ENCODE assay signal across 12 mouse cellular contexts in genomic region chr14:49127162-49127779, GRCm38 (mm10). TPM values are rescaled to one million over a fixed set of nuclear protein-coding genes. Genes with fewer than 3 reads are reported as not detected.
A peak's percentile ranks its signal among the peaks of the same experiment; 100 is the strongest.
DNase-seq lines count a peak whose midpoint lies in the region; ATAC-seq lines count a peak whose summit lies in the region.
"Had no signal": no experiment of that assay in that cellular context is flagged by ENCODE, and none has a peak within 500 bp of the region (broad histone marks: within the 10 kb centered on the region; RNA-seq: fewer than 3 reads in every experiment).

No protein-coding gene starts in this region.

- H3K9me3 ChIP-seq in hindbrain, embryonic 15.5 days, result no peaks in the 10 kb centered on the region
- no peaks in the 10 kb centered on the region for H3K9me3 ChIP-seq in neural tube, embryonic 12.5 days
- H3K9me3 ChIP-seq: embryonic facial prominence, embryonic 10.5 days; heart, embryonic 13.5 days had no signal

- H3K36me3 ChIP-seq in hindbrain, embryonic 15.5 days, result no peaks in the 10 kb centered on the region
- H3K36me3 ChIP-seq in neural tube, embryonic 12.5 days, result no peaks in the 10 kb centered on the region
- H3K36me3 ChIP-seq: embryonic facial prominence, embryonic 10.5 days; heart, embryonic 13.5 days had no signal

- peak overlapping the region; percentile 52 for H3K4me2 ChIP-seq in hindbrain, embryonic 15.5 days
- peak overlapping the region; percentile 40 for H3K4me2 ChIP-seq in neural tube, embryonic 12.5 days (replicated peaks)
- H3K4me2 ChIP-seq: heart, embryonic 13.5 days had no signal

- 0 out of 2 replicates have a peak overlapping the region, but pooled peaks have one; percentile 1 for H3K9ac ChIP-seq in hindbrain, embryonic 15.5 days
- H3K9ac ChIP-seq in neural tube, embryonic 12.5 days, result no peak overlapping the region
- H3K9ac ChIP-seq: heart, embryonic 13.5 days had no signal

- peak overlapping the region; percentile 9 for H3K4me3 ChIP-seq in hindbrain, embryonic 15.5 days
- no peak overlapping the region for H3K4me3 ChIP-seq in neural tube, embryonic 12.5 days
- H3K4me3 ChIP-seq: embryonic facial prominence, embryonic 10.5 days; heart, embryonic 13.5 days had no signal

- peak; percentile 66 for ATAC-seq in hindbrain, embryonic 15.5 days (ENCODE audit: low FRiP score, low read depth)
- no peak; the same call in 1 of the 2 replicates for ATAC-seq in neural tube, embryonic 12.5 days (ENCODE audit: low FRiP score, low read depth)
- ATAC-seq: CD4-positive, CD25-positive, alpha-beta regulatory T cell, adult 4 months had no signal

- WGBS in hindbrain, embryonic 15.5 days, result 35% methylated on average over 23 of the region's 23 CpGs
- 54% methylated on average over 23 of the region's 23 CpGs for WGBS in neural tube, embryonic 12.5 days

- peak; percentile 4 to 6 for DNase-seq in left cerebral cortex, postnatal 25 days (ENCODE audit: low spot score in 2 of 2)
- no peak for DNase-seq in left cerebral cortex, adult 8-10 months (ENCODE audit: low spot score in 2 of 2)
- peak; percentile 34 for DNase-seq in embryo, embryonic 11 days
- DNase-seq in MN1 (ENCODE audit: low spot score), result no peak
- DNase-seq in spleen, postnatal 10 days (ENCODE audit: low spot score in 2 of 2), result no peak
- DNase-seq in lung, postnatal 10 days, result no peak
- DNase-seq: kidney, adult 2 months had no signal

- H3K27ac ChIP-seq in hindbrain, embryonic 15.5 days (replicated peaks), result 0 out of 2 replicates have a peak overlapping the region, but pooled peaks have one; percentile 2
- H3K27ac ChIP-seq in neural tube, embryonic 12.5 days, result no peak overlapping the region
- H3K27ac ChIP-seq: embryonic facial prominence, embryonic 10.5 days; heart, embryonic 13.5 days had no signal

- intact Hi-C loops in left cerebral cortex, postnatal 25 days (cut with DNase I), result no loop called here

- peaks cover 9% of the 10 kb centered on the region for H3K4me1 ChIP-seq in hindbrain, embryonic 15.5 days (replicated peaks)
- H3K4me1 ChIP-seq in neural tube, embryonic 12.5 days, result no peaks in the 10 kb centered on the region; the same call in 1 of the 2 replicates
- H3K4me1 ChIP-seq: heart, embryonic 13.5 days had no signal

- no peaks in the 10 kb centered on the region for H3K27me3 ChIP-seq in hindbrain, embryonic 15.5 days
- H3K27me3 ChIP-seq in neural tube, embryonic 12.5 days (replicated peaks), result no peaks in the 10 kb centered on the region
- H3K27me3 ChIP-seq: heart, embryonic 13.5 days had no signal

RNA-seq across cellular contexts. Expression of gene Naa30, which starts 44.8 kb away (rescaled TPM):
- 10 to 100 TPM; 34.2 TPM for total RNA-seq in left cerebral cortex, postnatal 25 days (2021)
- total RNA-seq in left cerebral cortex, adult 8-10 months (2022), result 10 to 100 TPM; 31.6 to 33.8 (median 33.5) TPM
- polyA plus RNA-seq in hindbrain, embryonic 15.5 days (2015; fragmentation: Nextera tagmentation; extraction: Ambion mirVana), result 14.5 and 15.0 TPM in 2 replicates
- 24.0 and 26.6 TPM in 2 replicates for polyA plus RNA-seq in neural tube, embryonic 12.5 days (2016; fragmentation: Nextera tagmentation; extraction: Ambion mirVana)

Comparison
In these comparisons a context has a peak if more than half of its experiments do, and no peak if none do; other contexts are left out.
1. DNase-seq: peak in left cerebral cortex, postnatal 25 days (2 of 2) and embryo, embryonic 11 days (single experiment); none in left cerebral cortex, adult 8-10 months (0 of 2), MN1 (single experiment), spleen, postnatal 10 days (0 of 2) and lung, postnatal 10 days (single experiment).